Mouse (Mus musculus): ENCODE results near the gene Cpne9.

Cpne9 gene

GRCm38 (mm10) chr6:113343177-113344092 is 61.3 kb downstream of the Cpne9 start, which contains the start of gene Camk1:
TSS of gene Camk1 (minus strand) at chr6:113343984.
- DNase-seq = peak; percentile 85

GRCm38 (mm10) chr6:113344321-113344720 is 62.2 kb downstream of the Cpne9 start:
- DNase-seq = peak; percentile 89

GRCm38 (mm10) chr6:113346897-113347296 is 64.8 kb downstream of the Cpne9 start:
- no peak for DNase-seq

- no peak for DNase-seq
Measured at GRCm38 (mm10) chr6:113350538-113350937, 68.4 kb downstream of the Cpne9 start.

GRCm38 (mm10) chr6:113351161-113351560 is 69.1 kb downstream of the Cpne9 start:
- no peak for DNase-seq

- DNase-seq = no peak
Measured at GRCm38 (mm10) chr6:113351653-113352052, 69.5 kb downstream of the Cpne9 start.

GRCm38 (mm10) chr6:113352820-113353219 is 70.7 kb downstream of the Cpne9 start:
- no peak for DNase-seq

GRCm38 (mm10) chr6:113353696-113354095 is 71.6 kb downstream of the Cpne9 start:
- no peak for DNase-seq
